Mouse (Mus musculus) ES-E14 (cell line): ENCODE measurements at regions not wholly inside any gene's neighbourhood (a gene's known extent, or its start where the extent isn't known, plus 50 kb on each side); places are given as distances from the start of the nearest gene placed in this dataset.

ENCODE experiments used
- DNase-seq: peaks from one replicate; pipeline ENCODE4 v3.0.0-alpha.2; 2013; ENCODE audit warnings: low read depth, low spot score
- H3K27ac ChIP-seq: 2 replicates; pipeline ENCODE4 v1.5.1; 2012; ENCODE audit warnings: low read depth, mild to moderate bottlenecking, low read length, moderate library complexity, mixed read lengths; ENCODE audit not compliant: poor library complexity, insufficient read depth, severe bottlenecking
- H3K36me3 ChIP-seq: 2 replicates; pipeline ENCODE4 v1.6.1; 2012; ENCODE audit warnings: mild to moderate bottlenecking, low read length, moderate library complexity, mixed read lengths; ENCODE audit not compliant: control insufficient read depth, poor library complexity, insufficient read depth, severe bottlenecking
- H3K4me1 ChIP-seq, 2 experiments: fragments of 150-350 bp in 1 of 2; sonication (generic) in 1 of 2; 2 replicates each; pipeline ENCODE4 v1.6.1; 2012; ENCODE audit warnings: low read length in 2 of 2, mild to moderate bottlenecking in 1 of 2, mixed read lengths in 1 of 2; ENCODE audit not compliant: control insufficient read depth in 2 of 2, insufficient read depth in 2 of 2, poor library complexity in 1 of 2
- H3K4me3 ChIP-seq, 2 experiments: fragments of 150-350 bp in 1 of 2; sonication (generic) in 1 of 2; 2 replicates each; pipeline ENCODE4 v1.5.1; 2012; ENCODE audit warnings: low read length in 2 of 2, low read depth in 1 of 2, mild to moderate bottlenecking in 1 of 2, mixed read lengths in 1 of 2; ENCODE audit not compliant: insufficient read depth in 1 of 2, poor library complexity in 1 of 2, severe bottlenecking in 1 of 2
- H3K9ac ChIP-seq: 2 replicates; pipeline ENCODE4 v1.6.1; 2012; ENCODE audit warnings: low read depth, mild to moderate bottlenecking, low read length, mixed read lengths; ENCODE audit not compliant: poor library complexity, insufficient read depth, severe bottlenecking
- H3K9me3 ChIP-seq: fragments of 150-350 bp; sonication (generic); 2 replicates; pipeline ENCODE4 v1.6.1; 2012; ENCODE audit warnings: low read depth, mild to moderate bottlenecking, low read length; ENCODE audit not compliant: control insufficient read depth, insufficient read depth
- CHD2 ChIP-seq: IDR thresholded peaks from 2 replicates; pipeline ENCODE4 v1.6.1; 2014; ENCODE audit warnings: mild to moderate bottlenecking, low read depth, low read length, inconsistent platforms
- HCFC1 ChIP-seq: IDR thresholded peaks from 2 replicates; pipeline ENCODE4 v1.6.1; 2012; ENCODE audit warnings: low read length, inconsistent platforms, borderline replicate concordance; ENCODE audit not compliant: insufficient read depth
- MAFK ChIP-seq: IDR thresholded peaks from 2 replicates; pipeline ENCODE4 v1.6.1; 2014; ENCODE audit warnings: mild to moderate bottlenecking, low read depth, low read length, inconsistent platforms; ENCODE audit not compliant: insufficient read depth
- ZC3H11A ChIP-seq: IDR thresholded peaks from 2 replicates; pipeline ENCODE4 v1.6.1; 2012; ENCODE audit warnings: low read depth, mild to moderate bottlenecking, inconsistent platforms, low read length, borderline replicate concordance
- ZNF384 ChIP-seq: IDR thresholded peaks from 2 replicates; pipeline ENCODE4 v1.6.1; 2012; ENCODE audit warnings: low read depth, low read length, inconsistent platforms
- in situ Hi-C, 2 experiments: fragments of 600-800 bp; cut with MboI; formaldehyde crosslinking; loops; one replicate each; pipeline ENCODE4 v1.15.1; 2025; ENCODE audit warnings: low sequenced_read_pairs in 2 of 2, inconsistent platforms in 1 of 2; ENCODE audit not compliant: unreplicated experiment in 2 of 2

DNA sequence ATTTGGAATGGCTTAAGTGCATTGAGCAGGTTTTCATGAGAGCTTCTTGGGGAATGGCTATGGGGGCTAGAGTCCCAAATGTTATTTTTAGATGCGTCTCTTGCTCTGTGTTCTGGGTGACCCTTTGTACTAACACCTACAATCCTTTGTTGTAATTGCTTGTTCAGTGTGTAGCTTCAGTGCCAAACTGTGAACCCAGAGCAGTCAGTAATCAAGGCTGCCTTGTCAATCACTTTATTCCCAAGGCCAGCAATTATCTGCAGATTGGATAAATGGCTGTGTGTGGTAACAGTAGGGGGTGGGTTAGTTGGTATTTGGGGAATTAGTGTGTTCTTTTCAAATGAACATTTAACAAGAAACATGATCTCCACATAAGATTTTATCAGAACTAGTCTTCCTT is 390.4 kb downstream of the Poteg start:
- H3K36me3 ChIP-seq, result no peaks in the 10 kb centered on the region
- no peak for TF ChIP-seq MAFK
- TF ChIP-seq CHD2, result no peak
- no peak for TF ChIP-seq ZNF384
- TF ChIP-seq HCFC1, result no peak
- TF ChIP-seq ZC3H11A, result no peak
- in situ Hi-C loops, result no loop called here
- H3K9me3 ChIP-seq, result no peaks in the 10 kb centered on the region
- DNase-seq, result no peak
- H3K9ac ChIP-seq, result no peak overlapping the region
- no peak overlapping the region for H3K27ac ChIP-seq
- H3K4me3 ChIP-seq, result no peak overlapping the region
- no peaks in the 10 kb centered on the region for H3K4me1 ChIP-seq

DNA sequence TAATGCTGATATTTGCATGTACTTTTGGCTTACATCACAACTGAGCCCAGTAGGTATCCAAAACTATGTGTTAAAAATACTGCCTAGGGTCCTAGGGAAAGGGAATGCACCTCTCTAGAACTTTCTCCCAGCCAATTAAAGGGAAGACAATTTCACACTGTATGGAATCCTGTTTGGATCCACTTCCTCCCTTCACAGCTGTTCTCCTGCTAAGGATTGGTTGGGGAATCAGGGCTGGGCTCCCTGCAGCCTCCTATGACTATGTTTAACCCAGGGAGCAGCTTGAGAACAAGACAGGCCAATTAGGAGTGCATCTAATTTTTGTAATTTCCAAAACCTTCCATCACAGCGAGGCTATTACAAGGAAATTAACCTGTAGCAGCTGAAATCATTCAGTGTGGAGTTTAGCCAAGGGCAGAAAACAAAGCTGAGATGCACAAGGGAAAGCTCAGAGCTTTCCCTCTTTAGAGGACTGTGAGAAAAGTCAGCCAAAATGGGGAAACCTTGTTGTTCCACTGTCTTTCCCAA is 419.1 kb downstream of the Poteg start:
- no peaks in the 10 kb centered on the region for H3K9me3 ChIP-seq
- H3K4me3 ChIP-seq, result no peak overlapping the region
- in situ Hi-C loops, result no loop called here
- no peaks in the 10 kb centered on the region for H3K4me1 ChIP-seq
- no peak overlapping the region for H3K27ac ChIP-seq
- H3K9ac ChIP-seq, result no peak overlapping the region
- no peaks in the 10 kb centered on the region for H3K36me3 ChIP-seq
- no peak for DNase-seq
- TF ChIP-seq ZNF384 (no peak), HCFC1 (no peak), CHD2 (no peak), MAFK (no peak), ZC3H11A (no peak)

GRCm38 (mm10) chr8:27868591-27868990 is 421.1 kb downstream of the Poteg start:
- TF ChIP-seq ZNF384, result no peak
- TF ChIP-seq MAFK, result no peak
- no peak for TF ChIP-seq HCFC1
- no peak for TF ChIP-seq CHD2
- TF ChIP-seq ZC3H11A, result no peak
- in situ Hi-C loops, result no loop called here
- H3K9ac ChIP-seq, result no peak overlapping the region
- no peak overlapping the region for H3K4me3 ChIP-seq
- H3K9me3 ChIP-seq, result no peaks in the 10 kb centered on the region
- H3K27ac ChIP-seq, result no peak overlapping the region
- no peak for DNase-seq
- no peaks in the 10 kb centered on the region for H3K36me3 ChIP-seq
- no peaks in the 10 kb centered on the region for H3K4me1 ChIP-seq

GRCm38 (mm10) chr8:27877691-27878264 is 430.3 kb downstream of the Poteg start:
- Histone ChIP-seq H3K4me3 (no peak overlapping the region), H3K27ac (no peak overlapping the region), H3K9me3 (no peaks in the 10 kb centered on the region), H3K9ac (no peak overlapping the region), H3K4me1 (no peaks in the 10 kb centered on the region), H3K36me3 (no peaks in the 10 kb centered on the region)
- no peak for TF ChIP-seq HCFC1
- no peak for TF ChIP-seq ZC3H11A
- no peak for TF ChIP-seq ZNF384
- no peak for TF ChIP-seq MAFK
- no peak for TF ChIP-seq CHD2
- DNase-seq, result no peak
- in situ Hi-C loops, result no loop called here

GRCm38 (mm10) chr8:27889292-27889691 is 441.8 kb downstream of the Poteg start:
- H3K4me1 ChIP-seq, result no peaks in the 10 kb centered on the region
- in situ Hi-C loops, result no loop called here
- no peak overlapping the region for H3K27ac ChIP-seq
- H3K9ac ChIP-seq, result no peak overlapping the region
- no peaks in the 10 kb centered on the region for H3K36me3 ChIP-seq
- no peak overlapping the region for H3K4me3 ChIP-seq
- no peaks in the 10 kb centered on the region for H3K9me3 ChIP-seq
- DNase-seq, result no peak
- no peak for TF ChIP-seq ZC3H11A
